Mouse (Mus musculus) forebrain, embryonic 10.5 days (tissue): ENCODE results near the gene Olfr921. TPM values are rescaled to one million over a fixed set of nuclear protein-coding genes. Genes with fewer than 3 reads are reported as not detected.

Experiments
- DNase-seq: peaks from one replicate; pipeline ENCODE4 v3.0.0-alpha.2; 2017; ENCODE audit warnings: low spot score; ENCODE audit errors: extremely low spot score
- H3K27ac ChIP-seq: fragments of 300-500 bp; sonication (generic); 2 replicates; pipeline ENCODE4 v1.5.1; 2016; ENCODE audit warnings: mild to moderate bottlenecking
- H3K27me3 ChIP-seq: fragments of 300-500 bp; sonication (generic); 2 replicates; pipeline ENCODE4 v1.6.1; 2016; ENCODE audit warnings: mild to moderate bottlenecking; ENCODE audit not compliant: poor library complexity, severe bottlenecking
- H3K36me3 ChIP-seq: fragments of 300-500 bp; sonication (generic); replicated peaks from 2 replicates; pipeline ENCODE4 v1.6.1; 2016; ENCODE audit warnings: mild to moderate bottlenecking, moderate library complexity
- H3K4me1 ChIP-seq: fragments of 300-500 bp; sonication (generic); 2 replicates; pipeline ENCODE4 v1.6.1; 2016
- H3K4me3 ChIP-seq: fragments of 300-500 bp; sonication (generic); 2 replicates; pipeline ENCODE4 v1.5.1; 2016; ENCODE audit warnings: mild to moderate bottlenecking, moderate library complexity
- H3K9me3 ChIP-seq: fragments of 300-500 bp; sonication (generic); 2 replicates; pipeline ENCODE4 v1.6.1; 2016; ENCODE audit warnings: mild to moderate bottlenecking, moderate library complexity
- WGBS: fragments of 180-500 bp; shearing (Covaris S2); methylation state at CpG from one replicate; pipeline ENCODE4 v1.1.7; 2016; 5-methylcytosine and 5-hydroxymethylcytosine counted together
- polyA plus RNA-seq: library from polyadenylated mRNA; unstranded; fragments of >200 nt; fragmentation: Nextera tagmentation; extraction: Ambion mirVana; gene quantifications from 2 replicates; pipeline ENCODE4 v1.2.1, GENCODE M21; 2016

Olfr921 gene
- not detected in 2 replicates for polyA plus RNA-seq

- Histone ChIP-seq H3K4me1 (no peaks in the 10 kb centered on the region), H3K27me3 (no peaks in the 10 kb centered on the region), H3K27ac (no peak within 1 kb of the TSS), H3K36me3 (no peaks in the 10 kb centered on the region), H3K9me3 (no peaks in the 10 kb centered on the region), H3K4me3 (no peak within 1 kb of the TSS)
- DNase-seq, result no peak
Measured at GRCm38 (mm10) chr9:38772768-38773167, at the start of gene Olfr921. Gene Olfr921, plus strand, starts transcription at chr9:38773068.

- 90% methylated on average over 1 of the region's 1 CpGs for WGBS
- Histone ChIP-seq H3K4me1 (peaks cover 5% of the 10 kb centered on the region), H3K27me3 (no peaks in the 10 kb centered on the region), H3K36me3 (no peaks in the 10 kb centered on the region), H3K4me3 (no peak overlapping the region), H3K27ac (no peak overlapping the region), H3K9me3 (no peaks in the 10 kb centered on the region)
- no peak for DNase-seq
Measured at GRCm38 (mm10) chr9:38724044-38724443, 48.8 kb upstream of the Olfr921 start.

- 79% methylated on average over 3 of the region's 3 CpGs for WGBS
- H3K9me3 ChIP-seq, result no peaks in the 10 kb centered on the region
- no peak overlapping the region for H3K27ac ChIP-seq
- H3K27me3 ChIP-seq, result no peaks in the 10 kb centered on the region
- DNase-seq, result no peak
- H3K4me1 ChIP-seq, result no peaks in the 10 kb centered on the region
- H3K4me3 ChIP-seq, result no peak overlapping the region
- H3K36me3 ChIP-seq, result no peaks in the 10 kb centered on the region
Measured at GRCm38 (mm10) chr9:38728218-38728617, 44.6 kb upstream of the Olfr921 start.

- H3K9me3 ChIP-seq, result no peaks in the 10 kb centered on the region
- no peak for DNase-seq
- H3K36me3 ChIP-seq, result no peaks in the 10 kb centered on the region
- H3K4me3 ChIP-seq, result no peak overlapping the region
- 90% methylated on average over 1 of the region's 1 CpGs for WGBS
- no peak overlapping the region for H3K27ac ChIP-seq
- H3K4me1 ChIP-seq, result no peaks in the 10 kb centered on the region
- no peaks in the 10 kb centered on the region for H3K27me3 ChIP-seq
Measured at GRCm38 (mm10) chr9:38741408-38741807, 31.5 kb upstream of the Olfr921 start.

GRCm38 (mm10) chr9:38744619-38745315 is 28.1 kb upstream of the Olfr921 start:
- 92% methylated on average over 4 of the region's 4 CpGs for WGBS
- no peak overlapping the region for H3K4me3 ChIP-seq
- DNase-seq, result no peak
- no peaks in the 10 kb centered on the region for H3K27me3 ChIP-seq
- H3K4me1 ChIP-seq, result no peaks in the 10 kb centered on the region
- H3K36me3 ChIP-seq, result no peaks in the 10 kb centered on the region
- H3K9me3 ChIP-seq, result no peaks in the 10 kb centered on the region
- H3K27ac ChIP-seq, result no peak overlapping the region

GRCm38 (mm10) chr9:38751999-38752398 is 20.9 kb upstream of the Olfr921 start, which contains the start of gene Olfr920:
Gene Olfr920, plus strand, starts transcription at chr9:38752299.
- Histone ChIP-seq H3K27ac (no peak within 1 kb of the TSS), H3K9me3 (no peaks in the 10 kb centered on the region), H3K4me1 (no peaks in the 10 kb centered on the region), H3K27me3 (no peaks in the 10 kb centered on the region), H3K4me3 (no peak within 1 kb of the TSS), H3K36me3 (no peaks in the 10 kb centered on the region)
- DNase-seq, result no peak
- 95% methylated on average over 1 of the region's 1 CpGs for WGBS

GRCm38 (mm10) chr9:38792689-38793088 is 19.8 kb downstream of the Olfr921 start:
- Histone ChIP-seq H3K4me3 (no peak overlapping the region), H3K27me3 (no peaks in the 10 kb centered on the region), H3K4me1 (no peaks in the 10 kb centered on the region), H3K27ac (no peak overlapping the region), H3K36me3 (no peaks in the 10 kb centered on the region), H3K9me3 (no peaks in the 10 kb centered on the region)
- WGBS, result 89% methylated on average over 2 of the region's 2 CpGs
- DNase-seq, result no peak

- DNase-seq, result no peak
- H3K36me3 ChIP-seq, result no peaks in the 10 kb centered on the region
- H3K9me3 ChIP-seq, result no peaks in the 10 kb centered on the region
- H3K27ac ChIP-seq, result no peak overlapping the region
- H3K4me1 ChIP-seq, result no peaks in the 10 kb centered on the region
- H3K4me3 ChIP-seq, result no peak overlapping the region
- H3K27me3 ChIP-seq, result no peaks in the 10 kb centered on the region
Measured at GRCm38 (mm10) chr9:38805696-38806095, 32.8 kb downstream of the Olfr921 start.

- Histone ChIP-seq H3K27me3 (no peaks in the 10 kb centered on the region), H3K4me3 (no peak within 1 kb of the TSS), H3K4me1 (no peaks in the 10 kb centered on the region), H3K27ac (no peak within 1 kb of the TSS), H3K36me3 (no peaks in the 10 kb centered on the region), H3K9me3 (no peaks in the 10 kb centered on the region)
- no peak for DNase-seq
- whole genome bisulfite sequencing, result 80% methylated on average over 2 of the region's 2 CpGs
Measured at GRCm38 (mm10) chr9:38814314-38814713, 41.4 kb downstream of the Olfr921 start, which contains the start of gene Olfr922. Gene Olfr922, plus strand, starts transcription at chr9:38814614.

GRCm38 (mm10) chr9:38815458-38815986 is 42.7 kb downstream of the Olfr921 start:
- Histone ChIP-seq H3K4me1 (no peaks in the 10 kb centered on the region), H3K36me3 (no peaks in the 10 kb centered on the region), H3K27me3 (no peaks in the 10 kb centered on the region), H3K27ac (no peak overlapping the region), H3K4me3 (no peak overlapping the region), H3K9me3 (no peaks in the 10 kb centered on the region)
- no peak for DNase-seq
- 81% methylated on average over 1 of the region's 1 CpGs for WGBS

GRCm38 (mm10) chr9:38826245-38826644 is 53.4 kb downstream of the Olfr921 start, which contains the start of gene Olfr923:
Gene Olfr923, plus strand, starts transcription at chr9:38826545.
- Histone ChIP-seq H3K27ac (no peak within 1 kb of the TSS), H3K4me1 (no peaks in the 10 kb centered on the region), H3K4me3 (no peak within 1 kb of the TSS), H3K36me3 (no peaks in the 10 kb centered on the region), H3K27me3 (no peaks in the 10 kb centered on the region), H3K9me3 (no peaks in the 10 kb centered on the region)
- DNase-seq, result no peak
- WGBS, result 95% methylated on average over 1 of the region's 1 CpGs
